Mouse (Mus musculus) hindbrain, embryonic 11.5 days (tissue): ENCODE measurements at regions not wholly inside any gene's neighbourhood (a gene's known extent, or its start where the extent isn't known, plus 50 kb on each side); places are given as distances from the start of the nearest gene placed in this dataset.

Experiments used
- ATAC-seq: fragments of 200-750 bp; cut with Nextera tagmentation; 2 replicates; pipeline ENCODE4 v1.8.0; 2017; ENCODE audit warnings: mild to moderate bottlenecking, moderate TSS enrichment, moderate library complexity; ENCODE audit not compliant: low FRiP score
- DNase-seq: peaks from one replicate; pipeline ENCODE4 v3.0.0-alpha.2; 2015; ENCODE audit warnings: low spot score
- H3K27ac ChIP-seq: fragments of 300-500 bp; sonication (generic); 2 replicates; pipeline ENCODE4 v1.5.1; 2014; ENCODE audit warnings: mild to moderate bottlenecking, low read depth, low read length
- H3K27me3 ChIP-seq: fragments of 300-500 bp; sonication (generic); 2 replicates; pipeline ENCODE4 v1.6.1; 2014; ENCODE audit warnings: mild to moderate bottlenecking, low read length, moderate library complexity, mixed read lengths; ENCODE audit not compliant: control insufficient read depth, insufficient read depth
- H3K36me3 ChIP-seq: fragments of 300-500 bp; sonication (generic); 2 replicates; pipeline ENCODE4 v1.6.1; 2014; ENCODE audit warnings: mild to moderate bottlenecking, low read length, moderate library complexity, mixed read lengths; ENCODE audit not compliant: control insufficient read depth, insufficient read depth
- H3K4me1 ChIP-seq: fragments of 300-500 bp; sonication (generic); replicated peaks from 2 replicates; pipeline ENCODE4 v1.6.1; 2014; ENCODE audit warnings: low read length, mixed read lengths; ENCODE audit not compliant: control insufficient read depth, insufficient read depth
- H3K4me2 ChIP-seq: fragments of 300-500 bp; sonication (generic); replicated peaks from 2 replicates; pipeline ENCODE4 v1.6.1; 2014; ENCODE audit warnings: mild to moderate bottlenecking, low read depth, low read length
- H3K4me3 ChIP-seq: fragments of 300-500 bp; sonication (generic); 2 replicates; pipeline ENCODE4 v1.5.1; 2014; ENCODE audit warnings: low read depth, low read length
- H3K9ac ChIP-seq: fragments of 300-500 bp; sonication (generic); 2 replicates; pipeline ENCODE4 v1.6.1; 2014; ENCODE audit warnings: low read depth, low read length
- H3K9me3 ChIP-seq: fragments of 300-500 bp; sonication (generic); 2 replicates; pipeline ENCODE4 v1.6.1; 2016; ENCODE audit warnings: low read length; ENCODE audit not compliant: control insufficient read depth
- WGBS: fragments of 180-500 bp; shearing (Covaris S2); extraction: QIAGEN DNeasy Blood & Tissue Kit; methylation state at CpG from one replicate; pipeline ENCODE4 v1.1.7; 2014; 5-methylcytosine and 5-hydroxymethylcytosine counted together

GRCm38 (mm10) chr12:5599426-5599825 lies 223.9 kb upstream of the Klhl29 start:
- no peak overlapping the region for H3K27ac ChIP-seq
- no peak overlapping the region for H3K9ac ChIP-seq
- 100% methylated on average over 1 of the region's 1 CpGs for WGBS
- H3K9me3 ChIP-seq, result no peaks in the 10 kb centered on the region
- H3K4me1 ChIP-seq, result no peaks in the 10 kb centered on the region
- ATAC-seq (no peak), DNase-seq (no peak)
- no peak overlapping the region for H3K4me2 ChIP-seq
- H3K36me3 ChIP-seq, result no peaks in the 10 kb centered on the region
- H3K27me3 ChIP-seq, result no peaks in the 10 kb centered on the region
- H3K4me3 ChIP-seq, result no peak overlapping the region

- Histone ChIP-seq H3K27ac (no peak overlapping the region), H3K9me3 (no peaks in the 10 kb centered on the region), H3K36me3 (no peaks in the 10 kb centered on the region), H3K27me3 (no peaks in the 10 kb centered on the region), H3K4me2 (no peak overlapping the region), H3K4me1 (no peaks in the 10 kb centered on the region), H3K9ac (no peak overlapping the region), H3K4me3 (no peak overlapping the region)
- DNase-seq (no peak), ATAC-seq (no peak)
- 97% methylated on average over 4 of the region's 4 CpGs for WGBS
Observed at GRCm38 (mm10) chr12:5598961-5599360, 223.5 kb upstream of the Klhl29 start.

GRCm38 (mm10) chr12:5572831-5573230 lies 197.3 kb upstream of the Klhl29 start:
- Histone ChIP-seq H3K9me3 (no peaks in the 10 kb centered on the region), H3K36me3 (no peaks in the 10 kb centered on the region), H3K27me3 (no peaks in the 10 kb centered on the region), H3K4me1 (no peaks in the 10 kb centered on the region), H3K9ac (no peak overlapping the region), H3K4me3 (no peak overlapping the region), H3K27ac (no peak overlapping the region), H3K4me2 (no peak overlapping the region)
- WGBS, result 49% methylated on average over 6 of the region's 6 CpGs
- ATAC-seq, result no peak
- no peak for DNase-seq

GRCm38 (mm10) chr12:5568941-5569340 lies 193.5 kb upstream of the Klhl29 start:
- DNase-seq (no peak), ATAC-seq (no peak)
- Histone ChIP-seq H3K27me3 (no peaks in the 10 kb centered on the region), H3K9me3 (no peaks in the 10 kb centered on the region), H3K4me1 (no peaks in the 10 kb centered on the region), H3K36me3 (no peaks in the 10 kb centered on the region), H3K9ac (no peak overlapping the region), H3K4me2 (no peak overlapping the region), H3K27ac (no peak overlapping the region), H3K4me3 (no peak overlapping the region)
- 91% methylated on average over 5 of the region's 5 CpGs for WGBS

- Histone ChIP-seq H3K9me3 (no peaks in the 10 kb centered on the region), H3K4me2 (no peak overlapping the region), H3K27ac (no peak overlapping the region), H3K36me3 (no peaks in the 10 kb centered on the region), H3K27me3 (no peaks in the 10 kb centered on the region), H3K9ac (no peak overlapping the region), H3K4me1 (no peaks in the 10 kb centered on the region), H3K4me3 (no peak overlapping the region)
- ATAC-seq (no peak), DNase-seq (no peak)
- 38% methylated on average over 2 of the region's 2 CpGs for WGBS
Observed at GRCm38 (mm10) chr12:5566231-5566630, 190.7 kb upstream of the Klhl29 start.

GRCm38 (mm10) chr12:5552607-5553006 lies 177.1 kb upstream of the Klhl29 start:
- Histone ChIP-seq H3K4me2 (no peak overlapping the region), H3K9ac (no peak overlapping the region), H3K27ac (no peak overlapping the region), H3K4me1 (no peaks in the 10 kb centered on the region), H3K27me3 (no peaks in the 10 kb centered on the region), H3K4me3 (no peak overlapping the region), H3K9me3 (no peaks in the 10 kb centered on the region), H3K36me3 (no peaks in the 10 kb centered on the region)
- no peak for ATAC-seq
- DNase-seq, result no peak
- WGBS, result 75% methylated on average over 4 of the region's 4 CpGs

GRCm38 (mm10) chr12:5551901-5552300 lies 176.4 kb upstream of the Klhl29 start:
- no peak overlapping the region for H3K9ac ChIP-seq
- H3K4me1 ChIP-seq, result no peaks in the 10 kb centered on the region
- H3K4me3 ChIP-seq, result no peak overlapping the region
- H3K9me3 ChIP-seq, result no peaks in the 10 kb centered on the region
- no peaks in the 10 kb centered on the region for H3K36me3 ChIP-seq
- no peaks in the 10 kb centered on the region for H3K27me3 ChIP-seq
- DNase-seq, result no peak
- H3K27ac ChIP-seq, result no peak overlapping the region
- ATAC-seq, result no peak
- 67% methylated on average over 2 of the region's 2 CpGs for WGBS
- no peak overlapping the region for H3K4me2 ChIP-seq

- Histone ChIP-seq H3K36me3 (no peaks in the 10 kb centered on the region), H3K4me2 (no peak overlapping the region), H3K27me3 (no peaks in the 10 kb centered on the region), H3K4me3 (no peak overlapping the region), H3K9ac (no peak overlapping the region), H3K4me1 (no peaks in the 10 kb centered on the region), H3K9me3 (no peaks in the 10 kb centered on the region), H3K27ac (no peak overlapping the region)
- DNase-seq (peak; percentile 28), ATAC-seq (no peak)
- 32% methylated on average over 7 of the region's 7 CpGs for WGBS
Observed at GRCm38 (mm10) chr12:5549796-5550195, 174.3 kb upstream of the Klhl29 start.

- H3K4me3 ChIP-seq, result no peak overlapping the region
- H3K36me3 ChIP-seq, result no peaks in the 10 kb centered on the region
- no peaks in the 10 kb centered on the region for H3K9me3 ChIP-seq
- no peak overlapping the region for H3K9ac ChIP-seq
- H3K27ac ChIP-seq, result no peak overlapping the region
- H3K27me3 ChIP-seq, result no peaks in the 10 kb centered on the region
- no peaks in the 10 kb centered on the region for H3K4me1 ChIP-seq
- 84% methylated on average over 5 of the region's 5 CpGs for whole genome bisulfite sequencing
- ATAC-seq (no peak), DNase-seq (no peak)
- H3K4me2 ChIP-seq, result no peak overlapping the region
Observed at GRCm38 (mm10) chr12:5547698-5548097, 172.2 kb upstream of the Klhl29 start.
